Mouse (Mus musculus): ENCODE data around the gene Gm14862. TPM values are rescaled to one million over a fixed set of nuclear protein-coding genes. Genes with fewer than 3 reads are reported as not detected.

The Gm14862 gene
- total RNA-seq, 2 experiments from 2014 or later, result not detected

DNA sequence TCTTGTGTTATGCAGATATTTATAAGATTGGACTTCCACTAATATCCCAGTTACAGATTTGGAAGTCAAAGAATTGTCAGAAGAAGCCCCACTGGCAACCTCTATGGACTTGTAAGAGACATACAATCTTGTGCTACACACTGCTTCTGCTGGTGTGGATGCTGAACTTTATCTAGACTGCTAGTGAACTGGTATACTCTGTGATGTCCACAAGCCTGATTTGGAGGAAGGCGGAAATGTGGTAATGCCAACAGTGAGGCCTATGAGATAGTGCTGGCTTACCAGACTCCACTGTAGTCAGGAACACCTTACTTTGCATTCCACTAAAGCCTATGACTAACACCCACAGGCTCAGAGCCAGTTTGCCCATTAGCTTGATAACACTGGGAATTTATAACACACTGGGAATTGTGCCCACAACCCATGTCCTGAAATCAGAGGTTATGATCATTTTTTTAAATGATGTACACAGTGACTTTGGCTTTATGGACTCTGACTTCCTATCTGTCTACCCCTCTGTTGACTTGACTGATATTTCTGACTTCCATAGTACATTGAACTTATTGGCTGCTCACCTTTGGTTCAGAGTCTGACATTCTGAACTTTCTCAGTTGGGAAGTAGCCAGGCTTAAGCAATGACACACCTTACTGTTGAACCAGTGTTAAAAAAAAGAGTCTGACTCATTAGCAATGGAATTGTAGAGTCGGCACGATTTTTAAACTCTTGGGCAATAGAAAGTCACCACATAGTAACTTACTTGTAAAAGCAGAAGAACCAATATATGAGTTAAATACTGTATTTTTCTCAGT, 34.1 kb downstream of the Gm14862 start:
- peak in 1 of 2 experiments; percentile 47 for DNase-seq

DNA sequence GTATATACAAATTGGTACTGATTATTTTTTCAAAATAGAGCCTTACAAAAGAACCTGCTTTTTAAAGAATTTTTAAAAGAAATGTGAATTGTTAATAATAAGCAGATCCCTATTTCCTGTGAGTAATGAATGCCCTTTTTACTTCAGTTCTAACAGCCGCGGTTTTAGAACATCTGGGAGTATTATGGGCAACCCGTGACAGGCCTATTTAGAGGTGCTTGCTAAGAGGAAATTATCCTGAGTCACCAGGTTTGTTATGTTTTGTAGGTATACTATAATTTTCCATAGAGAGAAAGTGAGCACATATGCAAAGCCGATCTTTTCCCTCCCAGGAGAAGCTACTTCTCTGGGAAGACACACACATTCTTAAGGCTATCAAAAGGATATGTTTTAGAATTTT, 35.0 kb downstream of the Gm14862 start:
- no peak for DNase-seq

DNA sequence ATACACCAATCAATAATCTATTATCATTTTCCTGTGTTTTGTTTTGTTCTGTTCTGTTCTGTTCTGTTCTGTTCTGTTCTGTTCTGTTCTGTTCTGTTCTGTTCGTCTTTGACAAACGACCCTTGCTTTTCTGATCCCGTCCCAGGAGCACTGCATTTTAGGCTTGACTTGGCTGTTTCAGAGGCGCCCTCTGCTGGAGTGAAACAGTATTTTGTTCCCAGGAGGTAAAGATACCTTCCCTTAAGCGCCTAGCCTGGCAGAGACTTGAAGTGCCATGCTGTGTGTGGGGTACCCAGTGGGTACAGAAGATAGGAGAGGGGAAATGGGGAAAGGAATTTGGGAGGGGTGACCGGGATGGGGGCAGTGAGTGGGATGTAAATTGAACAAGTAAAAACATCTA, 35.5 kb downstream of the Gm14862 start:
- peak; percentile 43 to 71 for DNase-seq

DNA sequence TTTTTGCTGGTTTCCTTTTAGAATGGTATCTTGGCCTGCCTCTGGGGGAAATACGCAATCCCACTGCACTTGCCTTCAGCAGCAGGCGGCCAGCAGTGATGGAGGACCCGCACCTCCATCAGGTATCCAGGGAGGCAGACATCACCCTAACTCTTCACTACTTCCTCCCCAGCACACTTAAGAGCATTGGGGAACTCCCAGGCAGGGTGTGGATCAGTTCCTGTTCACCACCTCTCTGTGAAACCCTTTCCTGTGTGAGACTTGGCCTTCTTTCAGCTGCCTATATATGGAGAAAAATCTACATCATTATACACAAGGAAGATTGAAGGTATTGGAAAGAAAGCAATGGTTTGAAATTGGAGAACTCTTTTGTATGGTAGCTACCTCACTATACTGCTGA, 37.1 kb downstream of the Gm14862 start:
- no peak for DNase-seq

DNA sequence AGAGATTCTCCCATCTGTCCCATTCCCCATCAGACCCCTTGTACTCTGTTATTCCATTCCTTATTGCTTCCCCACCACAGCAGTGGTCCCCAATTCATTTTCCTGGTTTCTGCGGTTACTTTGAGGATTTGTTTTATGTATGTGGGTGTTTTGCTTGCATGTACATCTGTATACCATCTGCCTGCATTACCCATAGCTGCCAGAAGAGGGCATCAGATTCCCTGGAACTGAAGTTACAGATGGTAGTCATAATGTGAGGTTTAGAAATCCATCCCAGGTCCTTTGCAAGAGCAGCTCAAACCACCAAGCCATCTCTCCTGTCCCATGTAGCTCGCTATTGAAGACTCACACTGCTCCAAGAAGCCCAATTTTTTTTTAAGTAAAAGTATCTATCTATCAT, 40.5 kb downstream of the Gm14862 start:
- peak in 1 of 2 experiments; percentile 14 for DNase-seq

DNA sequence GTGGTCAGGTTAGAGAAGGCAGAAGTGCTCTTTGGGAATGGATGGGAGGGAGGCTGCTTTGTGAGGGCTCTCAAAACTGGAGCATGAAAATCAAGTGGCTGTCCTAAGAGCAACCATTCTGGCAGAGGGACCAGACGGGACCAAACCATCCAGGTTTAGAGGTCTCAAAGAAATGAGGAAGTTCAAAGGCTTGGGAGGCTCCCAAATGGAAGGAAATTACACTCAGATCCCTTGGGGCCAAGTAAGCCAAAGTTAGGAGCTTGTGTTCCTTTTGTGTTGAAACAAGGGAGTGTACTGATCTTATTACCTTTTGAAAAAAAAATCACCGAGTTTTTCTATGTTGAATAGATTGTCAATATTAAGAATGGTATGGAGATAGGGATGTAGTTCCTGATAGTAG, 51.6 kb downstream of the Gm14862 start:
- no peak for DNase-seq

DNA sequence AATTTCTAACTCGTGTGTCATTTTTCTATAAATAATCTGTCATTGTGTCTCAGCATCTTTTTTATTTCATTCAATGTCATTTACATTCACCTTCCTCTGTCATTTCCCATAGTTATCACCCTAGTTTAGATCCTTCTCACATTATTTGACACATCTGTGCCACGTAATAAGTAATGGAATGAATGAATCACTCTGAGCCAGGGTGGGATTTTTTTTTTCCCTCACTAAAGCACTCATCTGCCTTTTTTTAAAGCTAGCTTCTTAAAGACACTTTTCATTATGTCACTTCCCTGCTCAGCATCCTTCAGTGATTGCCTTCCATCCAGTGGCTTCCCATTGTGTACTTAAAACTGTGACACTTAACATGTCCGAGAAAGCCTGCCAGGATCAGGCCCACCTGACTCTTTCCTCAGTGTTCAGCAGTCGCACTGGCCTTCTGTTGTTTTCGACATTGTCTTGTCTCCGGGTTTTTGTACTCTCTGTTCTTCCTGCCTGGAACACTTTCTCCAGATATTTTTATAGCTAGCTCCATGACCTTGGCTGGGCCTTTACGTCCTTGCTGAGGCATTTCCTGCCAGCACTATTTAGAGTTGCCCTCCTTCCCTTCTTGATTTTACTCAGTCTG, 53.8 kb downstream of the Gm14862 start:
- peak; percentile 28 to 34 for DNase-seq

DNA sequence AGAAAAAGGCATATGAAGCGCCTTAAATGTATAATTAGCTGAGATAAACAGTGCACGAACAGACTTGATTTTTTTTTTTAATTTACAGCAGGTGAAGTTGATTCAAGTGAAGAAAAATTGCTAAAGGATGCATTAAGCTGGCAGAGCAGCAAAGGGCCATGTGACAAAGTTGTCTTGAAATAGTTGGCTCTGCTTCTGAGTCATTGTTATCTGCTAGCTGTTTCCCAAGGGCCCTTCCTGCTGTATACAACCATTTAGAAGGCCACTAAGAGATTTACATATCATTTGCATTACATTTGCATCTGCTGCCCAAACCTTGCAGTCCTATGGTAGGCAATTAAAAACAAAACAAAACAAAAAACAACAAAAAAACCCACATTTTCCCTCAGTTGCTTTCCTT, 54.7 kb downstream of the Gm14862 start:
- no peak for DNase-seq

Other genes with a start within 250 kb of the Gm14862 start
- gene Fthl17e, start 223.4 kb downstream of the Gm14862 start, total RNA-seq (2021), result not detected
- gene Fthl17f, start 193.9 kb downstream of the Gm14862 start, total RNA-seq (2021), result not detected
- not detected for gene 4930402K13Rik, start 152.3 kb downstream of the Gm14862 start, total RNA-seq (2021)
- 1 to 10 TPM; 1.9 to 5.4 TPM for gene Lancl3, start 57.0 kb downstream of the Gm14862 start, total RNA-seq (2021)
- gene Xk, start 15.9 kb upstream of the Gm14862 start, total RNA-seq (2021), result 1 to 10 TPM; 1.5 TPM
- gene H2al1m, start 26.9 kb upstream of the Gm14862 start, total RNA-seq (2021), result under 1 TPM in 1 of 2 experiments, not detected in 1; 0.86 TPM
- gene H2al1k, start 93.7 kb upstream of the Gm14862 start, total RNA-seq (2021), result not detected
- gene Cybb, start 230.9 kb upstream of the Gm14862 start, total RNA-seq (2021), result 10 to 100 TPM; 12.7 to 13.7 TPM